Mouse (Mus musculus) stomach, postnatal 0 days (tissue): ENCODE results near the gene Nol12.

Source experiments
- CTCF ChIP-seq: IDR thresholded peaks from 2 replicates; pipeline ENCODE4 v1.5.1; 2016; ENCODE audit warnings: antibody characterized with exemption, low read depth, mild to moderate bottlenecking, moderate library complexity
- EP300 ChIP-seq: optimal IDR thresholded peaks from 2 replicates; pipeline ENCODE3; 2016; ENCODE audit warnings: antibody characterized with exemption

- TF ChIP-seq CTCF (peak; percentile 76), EP300 (no peak)
These were observed 22.7 kb upstream of the Nol12 start for GRCm38 (mm10) chr15:78912040-78912439.
